Mouse (Mus musculus) cerebellum, postnatal 25 days (tissue): ENCODE results near the gene Osbpl10.

ENCODE experiments used
- DNase-seq, 2 experiments: peaks; one replicate each; pipeline ENCODE4 v3.0.0; 2021; ENCODE audit warnings: mixed read lengths in 2 of 2

Osbpl10 gene

GRCm38 (mm10) chr9:115229676-115230075, 251.3 kb downstream of the Osbpl10 start:
- DNase-seq = no peak

GRCm38 (mm10) chr9:115230141-115230540, 251.8 kb downstream of the Osbpl10 start:
- DNase-seq = no peak

GRCm38 (mm10) chr9:115231476-115231875, 253.1 kb downstream of the Osbpl10 start:
- DNase-seq = no peak

GRCm38 (mm10) chr9:115233721-115234120, 255.4 kb downstream of the Osbpl10 start:
- DNase-seq = peak in 1 of 2 experiments; percentile 34

GRCm38 (mm10) chr9:115234561-115234960, 256.2 kb downstream of the Osbpl10 start:
- no peak for DNase-seq

- no peak for DNase-seq
These were observed 258.0 kb downstream of the Osbpl10 start for GRCm38 (mm10) chr9:115236352-115236841.

GRCm38 (mm10) chr9:115237943-115238342, 259.6 kb downstream of the Osbpl10 start:
- no peak for DNase-seq

GRCm38 (mm10) chr9:115239861-115240260, 261.5 kb downstream of the Osbpl10 start:
- no peak for DNase-seq

GRCm38 (mm10) chr9:115243630-115244029, 265.3 kb downstream of the Osbpl10 start:
- no peak for DNase-seq

GRCm38 (mm10) chr9:115245092-115245491, 266.7 kb downstream of the Osbpl10 start:
- DNase-seq = no peak

- DNase-seq = no peak
These were observed 270.8 kb downstream of the Osbpl10 start for GRCm38 (mm10) chr9:115249145-115249544.

- no peak for DNase-seq
These were observed 279.4 kb downstream of the Osbpl10 start for GRCm38 (mm10) chr9:115257733-115258286.

GRCm38 (mm10) chr9:115259866-115260265, 281.5 kb downstream of the Osbpl10 start:
- DNase-seq = no peak

- DNase-seq = no peak
These were observed 282.1 kb downstream of the Osbpl10 start for GRCm38 (mm10) chr9:115260464-115260863.

GRCm38 (mm10) chr9:115261456-115261855, 283.1 kb downstream of the Osbpl10 start:
- DNase-seq = peak in 1 of 2 experiments; percentile 29

- DNase-seq = no peak
These were observed 283.5 kb downstream of the Osbpl10 start for GRCm38 (mm10) chr9:115261896-115262295.

- no peak for DNase-seq
These were observed 293.2 kb downstream of the Osbpl10 start for GRCm38 (mm10) chr9:115271556-115271955.

GRCm38 (mm10) chr9:115272451-115272850, 294.1 kb downstream of the Osbpl10 start:
- peak in 1 of 2 experiments; percentile 22 for DNase-seq

- no peak for DNase-seq
These were observed 294.8 kb downstream of the Osbpl10 start for GRCm38 (mm10) chr9:115273095-115273649.

- no peak for DNase-seq
These were observed 296.4 kb downstream of the Osbpl10 start for GRCm38 (mm10) chr9:115274806-115275205.

- DNase-seq = no peak
These were observed 300.3 kb downstream of the Osbpl10 start for GRCm38 (mm10) chr9:115278641-115279040.
